Mouse (Mus musculus) thymus, adult 2 months (tissue): Measurements from ENCODE around the gene Gpr150.

Experiments
- CTCF ChIP-seq: fragments of 200-500 bp; IDR thresholded peaks from 2 replicates; pipeline ENCODE4 v1.5.1; 2012; ENCODE audit warnings: mild to moderate bottlenecking, control low read depth, low read length, moderate library complexity, borderline replicate concordance; ENCODE audit not compliant: control insufficient read depth, poor library complexity, insufficient read depth; ENCODE audit errors: extremely low read depth
- POLR2A ChIP-seq: fragments of 200-500 bp; IDR thresholded peaks from 2 replicates; pipeline ENCODE4 v1.6.1; 2012; ENCODE audit warnings: mild to moderate bottlenecking, low read length, control low read depth, moderate library complexity; ENCODE audit not compliant: control insufficient read depth, poor library complexity, insufficient read depth; ENCODE audit errors: extremely low read depth

DNA sequence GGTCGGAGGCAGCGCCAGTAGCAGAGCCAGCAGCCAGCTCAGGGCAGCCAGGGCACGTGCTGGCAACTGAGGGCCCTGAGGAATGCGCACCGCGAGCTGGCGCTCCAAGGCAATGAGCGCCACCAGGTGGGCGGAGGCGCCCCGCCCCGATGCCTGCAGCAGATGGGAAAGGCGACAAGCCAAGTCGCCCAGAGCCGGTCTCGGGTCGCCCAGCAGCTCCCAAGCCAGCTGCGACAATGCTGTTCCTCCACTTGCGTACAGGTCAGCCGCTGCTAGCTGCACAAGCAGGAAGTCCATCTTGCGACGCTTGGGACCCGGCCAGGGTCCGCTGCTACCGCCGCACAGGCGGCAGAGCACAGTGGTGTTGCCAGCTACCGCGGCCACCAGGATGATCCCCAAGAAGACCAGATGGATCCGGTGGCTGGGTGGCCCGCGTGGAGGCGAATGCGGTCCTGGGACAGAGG lies 503 bp downstream of the Gpr150 start:
- TF ChIP-seq CTCF (no peak), POLR2A (no peak)
